In the genomic region with DNA sequence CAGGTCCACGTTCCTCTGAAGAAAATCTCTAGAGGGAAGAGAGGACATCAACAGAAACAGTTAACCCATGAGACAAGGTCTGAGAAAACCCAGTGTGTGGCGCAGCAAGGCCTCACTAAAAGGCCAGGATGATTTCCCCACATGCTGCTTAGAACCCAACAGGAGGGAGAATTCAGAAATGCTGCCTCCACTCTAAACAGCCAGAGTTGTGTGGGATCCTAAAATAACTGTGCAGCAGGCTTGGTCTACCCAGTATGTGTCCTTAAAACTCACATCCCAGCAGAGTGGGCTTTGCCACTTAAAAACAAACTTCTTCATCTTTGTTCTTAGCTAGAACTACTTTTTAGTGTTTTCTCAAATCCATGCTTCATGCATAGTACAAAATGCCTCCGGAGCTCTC, we compare ENCODE assay signal across 20 mouse cellular contexts. TPM values are rescaled to one million over a fixed set of nuclear protein-coding genes. Genes with fewer than 3 reads are reported as not detected.
"Had no signal": no experiment of that assay in that cellular context is flagged by ENCODE, and none has a peak within 500 bp of the region (broad histone marks: within the 10 kb centered on the region; RNA-seq: fewer than 3 reads in every experiment).

No protein-coding gene starts in this region.

- ATAC-seq: intestine, embryonic 15.5 days; liver, postnatal 0 days; midbrain, embryonic 15.5 days had no signal

- DNase-seq: kidney, adult 18-20 months; kidney, postnatal 10 days; kidney, postnatal 4 days; liver; liver, embryonic 13.5 days; liver, postnatal 0 days; lung, postnatal 14 days; right cerebral cortex, postnatal 4 days; spleen, adult 18-20 months; thymus, postnatal 4 days had no signal

- H3K9ac ChIP-seq: intestine, embryonic 15.5 days; limb, embryonic 12.5 days; liver, embryonic 13.5 days; liver, postnatal 0 days; lung, embryonic 15.5 days; midbrain, embryonic 15.5 days; neural tube, embryonic 12.5 days had no signal

- H3K27me3 ChIP-seq: intestine, embryonic 15.5 days; limb, embryonic 12.5 days; liver, embryonic 13.5 days; lung, embryonic 15.5 days; megakaryocyte, embryonic 14.5 days; midbrain, embryonic 15.5 days; neural tube, embryonic 12.5 days had no signal

- H3K4me3 ChIP-seq: intestine, embryonic 15.5 days; limb, embryonic 12.5 days; liver, embryonic 13.5 days; lung, embryonic 15.5 days; megakaryocyte, embryonic 14.5 days; midbrain, embryonic 15.5 days; neural tube, embryonic 12.5 days had no signal

- H3K4me2 ChIP-seq: intestine, embryonic 15.5 days; limb, embryonic 12.5 days; liver, embryonic 13.5 days; lung, embryonic 15.5 days; midbrain, embryonic 11.5 days; midbrain, embryonic 15.5 days; neural tube, embryonic 12.5 days had no signal

- H3K27ac ChIP-seq: intestine, embryonic 15.5 days; limb, embryonic 12.5 days; liver, embryonic 13.5 days; lung, embryonic 15.5 days; macrophage; midbrain, embryonic 15.5 days; neural tube, embryonic 12.5 days had no signal

- H3K36me3 ChIP-seq: intestine, embryonic 15.5 days; limb, embryonic 12.5 days; liver, embryonic 13.5 days; lung, embryonic 15.5 days; midbrain, embryonic 15.5 days; neural tube, embryonic 12.5 days had no signal

- H3K9me3 ChIP-seq: intestine, embryonic 15.5 days; limb, embryonic 12.5 days; liver, embryonic 13.5 days; lung, embryonic 15.5 days; midbrain, embryonic 15.5 days; neural tube, embryonic 12.5 days had no signal

- H3K4me1 ChIP-seq: intestine, embryonic 15.5 days; limb, embryonic 12.5 days; liver, embryonic 13.5 days; lung, embryonic 15.5 days; megakaryocyte, embryonic 14.5 days; midbrain, embryonic 15.5 days; neural tube, embryonic 12.5 days had no signal

RNA-seq across cellular contexts. Expression of a gene that starts 26.2 kb away (rescaled TPM):
- total RNA-seq: monocyte, adult 5-6 weeks; neutrophil, adult 5-6 weeks had no signal
